Mouse (Mus musculus) thymus, adult 2 months (tissue): ENCODE data around the gene Zmiz1.

Experiments
- CTCF ChIP-seq: fragments of 200-500 bp; IDR thresholded peaks from 2 replicates; pipeline ENCODE4 v1.5.1; 2012; ENCODE audit warnings: mild to moderate bottlenecking, control low read depth, low read length, moderate library complexity, borderline replicate concordance; ENCODE audit not compliant: control insufficient read depth, poor library complexity, insufficient read depth; ENCODE audit errors: extremely low read depth
- POLR2A ChIP-seq: fragments of 200-500 bp; IDR thresholded peaks from 2 replicates; pipeline ENCODE4 v1.6.1; 2012; ENCODE audit warnings: mild to moderate bottlenecking, low read length, control low read depth, moderate library complexity; ENCODE audit not compliant: control insufficient read depth, poor library complexity, insufficient read depth; ENCODE audit errors: extremely low read depth

- TF ChIP-seq CTCF (no peak), POLR2A (no peak)
These were observed 45.5 kb upstream of the Zmiz1 start for GRCm38 (mm10) chr14:25413510-25413909.
